Mouse (Mus musculus) liver, embryonic 11.5 days (tissue): Measurements from ENCODE around the gene Phf20. TPM values are rescaled to one million over a fixed set of nuclear protein-coding genes. Genes with fewer than 3 reads are reported as not detected.

ENCODE experiments used
- ATAC-seq: fragments of 200-750 bp; cut with Nextera tagmentation; replicated peaks from 2 replicates; pipeline ENCODE4 v1.8.0; 2017; ENCODE audit warnings: moderate number of reproducible peaks, mild to moderate bottlenecking, moderate TSS enrichment, moderate library complexity; ENCODE audit not compliant: low FRiP score
- DNase-seq: peaks from one replicate; pipeline ENCODE4 v3.0.0-alpha.2; 2017; ENCODE audit warnings: low spot score
- H3K27ac ChIP-seq: fragments of 300-500 bp; sonication (generic); 2 replicates; pipeline ENCODE4 v1.5.1; 2014; ENCODE audit warnings: mild to moderate bottlenecking, low read depth, low read length, control low read depth
- H3K27me3 ChIP-seq: fragments of 300-500 bp; sonication (generic); replicated peaks from 2 replicates; pipeline ENCODE4 v1.6.1; 2014; ENCODE audit warnings: low read length, mixed read lengths; ENCODE audit not compliant: control insufficient read depth, insufficient read depth
- H3K36me3 ChIP-seq: fragments of 300-500 bp; sonication (generic); 2 replicates; pipeline ENCODE4 v1.6.1; 2014; ENCODE audit warnings: mild to moderate bottlenecking, low read length, moderate library complexity, mixed read lengths; ENCODE audit not compliant: control insufficient read depth, insufficient read depth
- H3K4me1 ChIP-seq: fragments of 300-500 bp; sonication (generic); replicated peaks from 2 replicates; pipeline ENCODE4 v1.6.1; 2014; ENCODE audit warnings: low read length, mixed read lengths; ENCODE audit not compliant: control insufficient read depth, insufficient read depth
- H3K4me2 ChIP-seq: fragments of 300-500 bp; sonication (generic); 2 replicates; pipeline ENCODE4 v1.6.1; 2014; ENCODE audit warnings: mild to moderate bottlenecking, control low read depth, moderate library complexity
- H3K4me3 ChIP-seq: fragments of 300-500 bp; sonication (generic); 2 replicates; pipeline ENCODE4 v1.5.1; 2014; ENCODE audit warnings: low read depth, low read length, control low read depth
- H3K9ac ChIP-seq: fragments of 300-500 bp; sonication (generic); 2 replicates; pipeline ENCODE4 v1.6.1; 2014; ENCODE audit warnings: low read depth, low read length, control low read depth
- H3K9me3 ChIP-seq: fragments of 300-500 bp; sonication (generic); 2 replicates; pipeline ENCODE4 v1.6.1; 2016; ENCODE audit warnings: low read length, inconsistent platforms, mixed read lengths; ENCODE audit not compliant: control insufficient read depth
- WGBS: fragments of 180-500 bp; shearing (Covaris S2); extraction: QIAGEN DNeasy Blood & Tissue Kit; methylation state at CpG from one replicate; pipeline ENCODE4 v1.1.7; 2014; 5-methylcytosine and 5-hydroxymethylcytosine counted together
- polyA plus RNA-seq: library from polyadenylated mRNA; unstranded; fragments of >200 nt; fragmentation: Nextera tagmentation; extraction: Ambion mirVana; gene quantifications from 2 replicates; pipeline ENCODE4 v1.2.1, GENCODE M21; 2014

Gene Phf20
- polyA plus RNA-seq, 1 experiment from 2014 or later: 42.9 TPM

DNA sequence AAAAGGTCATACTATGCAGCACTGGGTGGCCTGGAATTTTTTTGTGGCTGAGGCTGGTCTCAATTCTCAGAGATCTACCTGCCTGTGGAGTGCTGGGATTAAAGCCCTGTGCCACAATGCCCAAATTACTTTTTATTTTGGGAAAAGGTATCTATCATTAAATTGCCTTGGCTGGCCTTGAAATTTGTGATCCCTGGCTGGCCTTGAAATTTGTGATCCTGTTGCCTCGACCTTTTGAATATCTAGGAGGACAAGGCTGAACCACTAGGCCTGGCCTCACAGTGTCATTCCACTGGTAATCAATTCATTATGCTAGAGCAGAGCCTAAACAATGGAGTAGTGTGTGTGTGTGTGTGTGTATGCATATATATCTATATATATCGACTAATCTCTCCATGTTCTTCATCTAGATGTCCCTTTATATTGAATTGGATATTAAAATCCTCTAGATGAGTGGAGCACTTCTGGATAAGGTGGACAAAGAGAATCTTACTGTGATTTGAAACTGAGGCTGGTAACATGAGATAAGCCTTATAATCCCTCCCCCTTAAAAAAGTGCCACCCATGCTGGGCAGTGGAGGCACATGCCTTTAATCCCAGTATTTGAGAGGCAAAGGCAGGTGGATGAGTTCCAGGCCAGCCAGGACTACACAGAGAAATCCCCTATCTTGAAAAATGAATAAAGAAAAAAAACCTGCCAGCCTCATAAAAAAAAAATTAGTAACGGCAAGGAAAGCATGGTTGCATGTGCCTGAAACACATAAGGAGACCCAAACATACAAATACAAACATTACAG, 3.0 kb upstream of the Phf20 start:
- no peaks in the 10 kb centered on the region for H3K9me3 ChIP-seq
- WGBS: 82% methylated on average over 3 of the region's 3 CpGs
- DNase-seq (no peak), ATAC-seq (no peak)
- H3K9ac ChIP-seq: no peak overlapping the region
- no peak overlapping the region for H3K4me2 ChIP-seq
- H3K4me3 ChIP-seq: no peak overlapping the region
- H3K27me3 ChIP-seq: no peaks in the 10 kb centered on the region
- H3K36me3 ChIP-seq: no peaks in the 10 kb centered on the region
- no peak overlapping the region for H3K27ac ChIP-seq
- peaks cover 13% of the 10 kb centered on the region for H3K4me1 ChIP-seq

GRCm38 (mm10) chr2:156194571-156194970, 1.7 kb upstream of the Phf20 start:
- ATAC-seq (no peak), DNase-seq (no peak)
- Histone ChIP-seq H3K27ac (peak overlapping the region; percentile 11; the same call in 1 of the 2 replicates), H3K4me3 (no peak overlapping the region), H3K4me1 (peaks cover 18% of the 10 kb centered on the region), H3K36me3 (no peaks in the 10 kb centered on the region), H3K4me2 (no peak overlapping the region), H3K9me3 (no peaks in the 10 kb centered on the region), H3K9ac (no peak overlapping the region), H3K27me3 (no peaks in the 10 kb centered on the region)

- ATAC-seq (no peak), DNase-seq (no peak)
- 5% methylated on average over 17 of the region's 17 CpGs for WGBS
- Histone ChIP-seq H3K9me3 (no peaks in the 10 kb centered on the region), H3K36me3 (no peaks in the 10 kb centered on the region), H3K27ac (peak overlapping the region; percentile 77), H3K4me3 (peak overlapping the region; percentile 68), H3K9ac (peak overlapping the region; percentile 90), H3K4me1 (peaks cover 18% of the 10 kb centered on the region), H3K4me2 (peak overlapping the region; percentile 78), H3K27me3 (no peaks in the 10 kb centered on the region)
Observed at GRCm38 (mm10) chr2:156197129-156197911, 1.1 kb downstream of the Phf20 start.

GRCm38 (mm10) chr2:156199944-156200343, 3.7 kb downstream of the Phf20 start:
- Histone ChIP-seq H3K4me3 (no peak overlapping the region), H3K27ac (no peak overlapping the region), H3K4me1 (peaks cover 18% of the 10 kb centered on the region), H3K36me3 (peaks cover 4% of the 10 kb centered on the region; the same call in 1 of the 2 replicates), H3K9me3 (no peaks in the 10 kb centered on the region), H3K9ac (no peak overlapping the region), H3K27me3 (no peaks in the 10 kb centered on the region), H3K4me2 (no peak overlapping the region)
- DNase-seq (no peak), ATAC-seq (no peak)
- 77% methylated on average over 3 of the region's 3 CpGs for WGBS

DNA sequence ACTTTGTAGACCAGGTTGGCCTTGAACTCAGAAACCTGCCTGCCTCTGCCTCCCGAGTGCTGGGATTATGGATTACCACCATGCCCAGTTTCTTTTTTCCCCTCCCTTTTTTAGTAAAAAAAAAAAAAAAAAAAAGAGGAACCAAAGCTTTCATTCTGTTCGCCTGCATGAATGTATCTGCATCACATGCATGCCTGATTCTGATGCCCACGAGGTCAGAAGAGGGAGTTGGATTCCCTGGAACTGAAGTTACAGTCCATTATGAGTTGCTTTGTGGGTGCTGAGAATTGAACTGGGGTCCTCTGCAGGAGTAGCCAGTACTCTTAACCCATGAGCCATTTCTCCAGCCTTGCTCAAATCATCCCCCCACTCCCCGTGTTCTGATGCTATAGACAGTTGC, 5.2 kb downstream of the Phf20 start:
- 77% methylated on average over 4 of the region's 4 CpGs for WGBS
- Histone ChIP-seq H3K27ac (no peak overlapping the region), H3K4me3 (no peak overlapping the region)

DNA sequence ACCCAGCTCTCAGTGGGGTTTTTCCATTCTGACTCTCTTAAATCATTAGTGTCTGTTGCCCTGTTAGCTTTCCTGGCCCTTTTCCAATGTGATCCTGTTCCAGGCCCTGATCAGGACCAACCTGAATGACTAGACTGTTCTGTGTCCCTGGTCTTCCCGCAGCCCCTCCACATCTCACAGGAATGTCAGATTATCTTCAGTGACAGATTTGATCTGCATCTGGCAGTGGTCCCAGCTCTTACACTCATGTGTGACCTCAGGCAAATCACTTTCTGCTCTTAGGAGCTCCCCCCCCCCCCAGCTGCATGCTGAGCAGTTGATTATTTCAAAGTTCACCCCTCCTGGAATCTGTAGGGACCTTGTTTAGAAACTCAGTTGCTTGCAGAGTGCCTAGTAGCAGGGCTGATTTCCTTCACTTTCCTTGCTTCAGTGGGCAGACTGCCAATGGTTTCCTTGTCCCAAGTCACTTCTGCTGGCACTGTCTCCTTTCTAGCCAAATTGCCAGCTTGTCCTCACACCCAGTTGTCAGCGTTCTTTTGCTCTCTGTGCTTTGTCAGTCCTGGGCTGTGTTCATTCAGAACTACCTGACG, 6.7 kb downstream of the Phf20 start:
- Histone ChIP-seq H3K36me3 (peaks cover 6% of the 10 kb centered on the region; the same call in 1 of the 2 replicates), H3K9ac (no peak overlapping the region), H3K9me3 (no peaks in the 10 kb centered on the region), H3K27ac (no peak overlapping the region), H3K4me3 (no peak overlapping the region), H3K4me2 (no peak overlapping the region), H3K27me3 (no peaks in the 10 kb centered on the region), H3K4me1 (peaks cover 8% of the 10 kb centered on the region)
- WGBS: 78% methylated on average over 3 of the region's 3 CpGs
- no peak for ATAC-seq
- DNase-seq: no peak

More for the DNA sequence above, 5.2 kb downstream of the Phf20 start:
- DNase-seq: no peak
- no peaks in the 10 kb centered on the region for H3K9me3 ChIP-seq
- no peak overlapping the region for H3K4me2 ChIP-seq
- no peak for ATAC-seq
- no peaks in the 10 kb centered on the region for H3K27me3 ChIP-seq
- H3K4me1 ChIP-seq: peaks cover 13% of the 10 kb centered on the region
- H3K9ac ChIP-seq: no peak overlapping the region
- peaks cover 6% of the 10 kb centered on the region; the same call in 1 of the 2 replicates for H3K36me3 ChIP-seq

DNA sequence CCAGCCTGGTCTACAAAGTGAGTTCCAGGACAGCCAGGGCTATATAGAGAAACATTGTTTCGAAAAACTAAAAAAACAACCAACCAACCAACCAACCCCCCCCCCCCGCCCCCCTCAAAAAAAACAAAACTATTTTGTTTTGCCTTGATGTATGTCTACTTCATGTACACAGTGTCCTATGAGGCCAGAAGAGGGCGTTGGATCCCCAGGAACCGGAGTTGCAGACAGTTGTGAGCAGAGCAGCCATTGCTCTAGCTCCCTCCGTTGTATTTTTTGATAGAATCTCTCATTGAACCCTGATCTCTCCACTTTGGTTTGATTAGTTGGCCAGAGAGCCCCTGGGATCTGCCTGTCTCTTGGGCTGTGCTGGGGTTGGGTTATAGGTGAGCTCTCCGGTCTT, 7.7 kb downstream of the Phf20 start:
- peaks cover 6% of the 10 kb centered on the region; the same call in 1 of the 2 replicates for H3K36me3 ChIP-seq
- H3K4me3 ChIP-seq: no peak overlapping the region
- no peaks in the 10 kb centered on the region for H3K27me3 ChIP-seq
- no peaks in the 10 kb centered on the region for H3K9me3 ChIP-seq
- H3K4me2 ChIP-seq: no peak overlapping the region
- ATAC-seq (no peak), DNase-seq (no peak)
- H3K27ac ChIP-seq: no peak overlapping the region
- H3K4me1 ChIP-seq: no peaks in the 10 kb centered on the region
- WGBS: 84% methylated on average over 6 of the region's 6 CpGs
- H3K9ac ChIP-seq: no peak overlapping the region

- H3K27ac ChIP-seq: no peak overlapping the region
- H3K4me3 ChIP-seq: no peak overlapping the region
- H3K9me3 ChIP-seq: no peaks in the 10 kb centered on the region
- no peak for ATAC-seq
- no peak overlapping the region for H3K4me2 ChIP-seq
- no peaks in the 10 kb centered on the region for H3K4me1 ChIP-seq
- WGBS: 87% methylated on average over 1 of the region's 1 CpGs
- H3K27me3 ChIP-seq: no peaks in the 10 kb centered on the region
- H3K36me3 ChIP-seq: no peaks in the 10 kb centered on the region; the same call in 1 of the 2 replicates
- H3K9ac ChIP-seq: no peak overlapping the region
- DNase-seq: no peak
Observed at GRCm38 (mm10) chr2:156217786-156218185, 21.5 kb downstream of the Phf20 start.
